Mouse (Mus musculus) stomach, embryonic 14.5 days (tissue): ENCODE data around the gene Pnpo. TPM values are rescaled to one million over a fixed set of nuclear protein-coding genes. Genes with fewer than 3 reads are reported as not detected.

Experiments used
- ATAC-seq: fragments of 200-750 bp; cut with Nextera tagmentation; 2 replicates; pipeline ENCODE4 v1.8.0; 2017; ENCODE audit warnings: low read depth, moderate TSS enrichment; ENCODE audit not compliant: insufficient number of reproducible peaks, insufficient read depth, low FRiP score
- H3K27ac ChIP-seq: fragments of 300-500 bp; sonication (generic); 2 replicates; pipeline ENCODE4 v1.5.1; 2014; ENCODE audit warnings: mild to moderate bottlenecking, low read length, moderate library complexity, mixed read lengths
- H3K27me3 ChIP-seq: fragments of 300-500 bp; sonication (generic); 2 replicates; pipeline ENCODE4 v1.6.1; 2014; ENCODE audit warnings: low read length, control low read depth, mixed read lengths; ENCODE audit not compliant: control insufficient read depth, insufficient read depth
- H3K36me3 ChIP-seq: fragments of 300-500 bp; sonication (generic); 2 replicates; pipeline ENCODE4 v1.6.1; 2014; ENCODE audit warnings: mild to moderate bottlenecking, control low read depth, low read length, moderate library complexity, mixed read lengths; ENCODE audit not compliant: control insufficient read depth, insufficient read depth
- H3K4me1 ChIP-seq: fragments of 300-500 bp; sonication (generic); 2 replicates; pipeline ENCODE4 v1.6.1; 2014; ENCODE audit warnings: low read length, control low read depth, mixed read lengths; ENCODE audit not compliant: control insufficient read depth, insufficient read depth
- H3K4me2 ChIP-seq: fragments of 300-500 bp; sonication (generic); replicated peaks from 2 replicates; pipeline ENCODE4 v1.6.1; 2014; ENCODE audit warnings: low read depth, low read length, control low read depth
- H3K4me3 ChIP-seq: fragments of 300-500 bp; sonication (generic); 2 replicates; pipeline ENCODE4 v1.5.1; 2014; ENCODE audit warnings: low read depth, low read length, control low read depth
- H3K9ac ChIP-seq: fragments of 300-500 bp; sonication (generic); replicated peaks from 2 replicates; pipeline ENCODE4 v1.6.1; 2014; ENCODE audit warnings: low read depth, mild to moderate bottlenecking, control low read depth, low read length, moderate library complexity, mixed read lengths
- H3K9me3 ChIP-seq: fragments of 300-500 bp; sonication (generic); 2 replicates; pipeline ENCODE4 v1.6.1; 2016; ENCODE audit warnings: low read depth, low read length, control low read depth; ENCODE audit not compliant: control insufficient read depth
- WGBS: fragments of 180-500 bp; shearing (Covaris S2); extraction: QIAGEN DNeasy Blood & Tissue Kit; methylation state at CpG from one replicate; pipeline ENCODE4 v1.1.7; 2014; 5-methylcytosine and 5-hydroxymethylcytosine counted together
- polyA plus RNA-seq: library from polyadenylated mRNA; unstranded; fragments of >200 nt; fragmentation: Nextera tagmentation; extraction: Ambion mirVana; gene quantifications from 2 replicates; pipeline ENCODE4 v1.2.1, GENCODE M21; 2014

Gene Pnpo
- polyA plus RNA-seq, 1 experiment from 2014 or later: 25.2 TPM

DNA sequence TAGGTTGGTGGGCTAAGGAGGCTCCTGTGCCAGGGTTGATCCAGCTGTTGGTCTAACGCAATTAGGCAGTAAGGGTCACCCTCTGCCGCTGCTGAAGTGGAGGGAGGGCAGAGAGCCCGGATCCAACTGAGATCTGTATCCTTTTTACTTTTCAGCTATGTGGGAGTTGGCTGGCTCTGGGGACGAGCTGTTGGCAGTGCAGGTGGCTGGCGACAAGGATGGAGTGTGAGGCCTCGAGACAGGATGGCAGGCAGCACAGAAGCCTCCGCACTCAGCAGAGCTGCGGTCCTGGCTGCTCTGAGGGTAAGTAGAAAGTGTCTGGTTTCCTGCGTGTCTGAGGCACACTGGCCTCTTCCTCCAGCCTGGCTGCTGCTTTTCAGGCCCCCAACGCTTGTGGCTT is 8.6 kb upstream of the Pnpo start:
- no peak overlapping the region for H3K4me2 ChIP-seq
- no peaks in the 10 kb centered on the region for H3K9me3 ChIP-seq
- no peak overlapping the region for H3K4me3 ChIP-seq
- H3K36me3 ChIP-seq: peaks cover 32% of the 10 kb centered on the region
- H3K4me1 ChIP-seq: peaks cover 2% of the 10 kb centered on the region; the same call in 1 of the 2 replicates
- WGBS: 76% methylated on average over 10 of the region's 10 CpGs
- no peak overlapping the region for H3K27ac ChIP-seq
- ATAC-seq: no peak
- H3K9ac ChIP-seq: no peak overlapping the region
- no peaks in the 10 kb centered on the region for H3K27me3 ChIP-seq

DNA sequence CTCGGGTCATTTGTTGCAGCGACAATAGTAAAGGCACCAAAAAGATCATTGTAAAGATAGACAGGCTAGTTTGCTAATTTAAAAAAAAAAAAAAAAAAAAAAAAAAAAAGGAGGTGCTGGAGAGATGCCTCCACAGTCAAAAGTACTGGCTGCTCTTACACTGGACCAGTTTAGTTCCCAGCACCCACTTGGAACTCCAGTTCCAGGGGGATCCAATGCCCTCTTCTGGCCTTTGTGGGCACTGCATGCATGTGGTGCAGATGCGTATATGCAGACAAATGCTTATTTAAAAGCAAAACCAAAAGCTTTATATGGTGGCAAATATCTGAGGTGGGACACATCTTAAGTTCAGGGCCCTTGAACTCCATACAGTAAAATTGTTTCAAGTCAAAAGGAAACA is 7.0 kb upstream of the Pnpo start:
- H3K27me3 ChIP-seq: no peaks in the 10 kb centered on the region
- ATAC-seq: no peak
- H3K4me1 ChIP-seq: peaks cover under 1% of the 10 kb centered on the region; the same call in 1 of the 2 replicates
- H3K9me3 ChIP-seq: no peaks in the 10 kb centered on the region
- H3K36me3 ChIP-seq: peaks cover 22% of the 10 kb centered on the region
- WGBS: 98% methylated on average over 3 of the region's 3 CpGs
- no peak overlapping the region for H3K9ac ChIP-seq
- no peak overlapping the region for H3K4me2 ChIP-seq
- no peak overlapping the region for H3K27ac ChIP-seq
- no peak overlapping the region for H3K4me3 ChIP-seq

DNA sequence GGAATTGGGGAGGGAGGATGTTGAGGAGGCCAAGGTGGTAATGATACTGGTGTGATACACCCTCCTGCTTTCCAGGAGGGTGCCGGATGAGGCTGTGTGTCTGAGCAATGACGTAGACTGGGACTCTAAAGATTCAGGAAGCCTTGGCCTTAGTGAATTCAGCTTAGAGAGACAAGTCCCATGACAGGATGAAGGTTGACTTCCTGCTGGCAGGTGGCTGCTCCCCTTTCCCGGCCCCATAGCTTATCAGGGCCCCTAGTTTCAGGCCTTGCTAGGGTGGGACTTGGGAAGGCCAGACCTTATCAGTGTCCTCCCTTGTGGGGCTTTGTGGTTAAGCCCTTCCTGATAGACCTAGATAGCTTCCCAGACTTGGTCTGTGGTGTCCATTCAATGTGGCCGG is 4.1 kb upstream of the Pnpo start:
- H3K4me1 ChIP-seq: peaks cover 8% of the 10 kb centered on the region; the same call in 1 of the 2 replicates
- ATAC-seq: no peak; the same call in 1 of the 2 replicates
- no peaks in the 10 kb centered on the region for H3K9me3 ChIP-seq

DNA sequence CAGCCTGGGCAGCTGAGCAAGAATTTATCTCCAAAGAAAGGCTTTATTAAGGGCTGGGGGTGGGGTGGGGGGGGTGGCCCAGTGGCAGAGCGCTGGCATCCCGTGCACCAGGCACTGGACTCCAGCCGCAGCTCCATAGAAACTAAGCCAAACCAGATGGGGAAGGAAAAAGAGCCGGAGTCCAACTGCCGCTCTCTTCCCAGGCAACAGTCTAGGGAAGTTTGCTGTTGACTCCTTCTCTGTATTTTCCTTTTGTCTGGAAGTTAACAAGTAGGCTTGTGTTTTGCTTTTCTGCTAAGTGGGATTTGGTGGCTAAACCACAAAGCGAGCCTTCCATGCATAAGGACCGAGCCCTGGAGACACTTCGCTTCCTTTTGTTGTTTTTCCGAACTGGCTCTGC is 2.7 kb upstream of the Pnpo start:
- Histone ChIP-seq H3K4me1 (peaks cover 8% of the 10 kb centered on the region; the same call in 1 of the 2 replicates), H3K27ac (no peak overlapping the region), H3K27me3 (no peaks in the 10 kb centered on the region), H3K9me3 (no peaks in the 10 kb centered on the region), H3K9ac (no peak overlapping the region), H3K4me2 (no peak overlapping the region), H3K4me3 (no peak overlapping the region), H3K36me3 (no peaks in the 10 kb centered on the region; the same call in 1 of the 2 replicates)
- no peak for ATAC-seq
- 89% methylated on average over 9 of the region's 9 CpGs for WGBS

More for the DNA sequence above, 4.1 kb upstream of the Pnpo start:
- 86% methylated on average over 4 of the region's 4 CpGs for WGBS
- Histone ChIP-seq H3K27ac (no peak overlapping the region), H3K4me2 (no peak overlapping the region), H3K27me3 (no peaks in the 10 kb centered on the region), H3K9ac (no peak overlapping the region), H3K36me3 (peaks cover 7% of the 10 kb centered on the region), H3K4me3 (no peak overlapping the region)

DNA sequence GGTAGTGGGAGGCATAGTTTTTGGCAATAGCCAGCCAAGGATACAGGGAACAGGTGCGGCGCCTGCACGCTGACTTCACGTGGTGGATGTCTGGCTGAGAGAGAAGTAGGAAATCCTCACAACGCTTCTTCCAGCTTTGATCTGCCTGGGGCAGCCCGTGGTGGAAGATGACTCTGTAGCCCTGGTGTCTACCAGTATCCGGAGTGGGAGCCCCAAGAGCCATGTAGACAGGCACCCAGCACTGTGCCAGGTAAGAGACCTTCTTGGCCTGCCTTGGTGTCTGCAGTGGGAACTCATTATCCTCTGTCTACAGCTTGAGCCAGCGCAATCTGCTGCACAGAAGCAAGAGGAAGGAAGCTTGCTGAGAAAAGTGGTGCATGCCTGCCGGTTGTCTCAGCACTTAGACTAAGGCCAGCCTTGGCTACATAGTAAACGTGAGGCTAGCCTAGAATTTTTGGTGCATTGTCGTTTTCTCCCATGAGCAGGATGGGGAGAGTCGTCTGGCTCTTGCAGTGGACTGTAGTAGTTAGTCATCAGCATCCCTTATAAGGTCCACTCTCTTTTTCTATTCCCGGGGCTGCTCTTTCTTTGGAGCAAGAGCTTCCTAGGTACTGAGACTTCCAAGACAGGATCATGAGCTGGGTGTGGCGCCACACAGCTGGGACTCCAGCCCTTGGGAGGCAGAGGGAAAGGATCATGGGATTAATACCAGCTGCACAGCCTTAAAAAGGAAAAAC is 1.2 kb upstream of the Pnpo start:
- H3K4me1 ChIP-seq: peaks cover 8% of the 10 kb centered on the region; the same call in 1 of the 2 replicates
- 77% methylated on average over 14 of the region's 14 CpGs for WGBS
- no peaks in the 10 kb centered on the region for H3K36me3 ChIP-seq
- no peak for ATAC-seq
- H3K27ac ChIP-seq: no peak overlapping the region
- H3K9ac ChIP-seq: no peak overlapping the region
- H3K4me3 ChIP-seq: peak overlapping the region; percentile 44
- H3K27me3 ChIP-seq: no peaks in the 10 kb centered on the region
- peak overlapping the region; percentile 90 for H3K4me2 ChIP-seq
- no peaks in the 10 kb centered on the region for H3K9me3 ChIP-seq

DNA sequence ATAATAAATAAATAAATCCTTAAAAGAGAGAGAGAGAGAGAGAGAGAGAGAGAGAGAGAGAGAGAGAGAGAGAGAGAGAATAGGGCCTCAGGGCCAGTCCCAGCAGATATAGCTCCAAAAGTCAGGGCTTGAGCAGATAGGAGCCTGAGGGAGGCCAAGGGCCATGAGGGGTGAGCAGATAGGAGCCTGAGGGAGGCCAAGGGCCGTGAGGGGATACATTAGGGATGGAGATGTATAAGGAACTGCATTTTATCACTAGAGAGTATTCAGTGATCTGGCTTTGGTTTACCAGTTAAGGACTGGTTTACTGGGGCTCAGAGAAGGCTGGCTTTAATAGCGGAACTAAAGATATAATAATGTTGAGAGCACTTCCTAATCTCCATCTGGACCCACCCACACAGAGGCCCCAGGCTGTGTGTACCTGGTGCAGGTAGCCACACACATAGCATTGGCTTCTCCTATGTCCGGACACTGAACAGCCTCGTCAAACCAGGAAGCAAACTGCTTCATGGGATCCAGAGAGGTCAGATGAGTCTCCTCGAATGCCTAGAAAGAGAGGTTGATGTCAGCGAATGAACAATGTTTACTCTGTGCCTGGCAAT is 1.7 kb downstream of the Pnpo start:
- Histone ChIP-seq H3K4me2 (no peak overlapping the region), H3K27me3 (no peaks in the 10 kb centered on the region), H3K9me3 (no peaks in the 10 kb centered on the region), H3K27ac (no peak overlapping the region), H3K36me3 (no peaks in the 10 kb centered on the region), H3K4me3 (no peak overlapping the region), H3K9ac (no peak overlapping the region), H3K4me1 (peaks cover 8% of the 10 kb centered on the region; the same call in 1 of the 2 replicates)
- no peak for ATAC-seq
- WGBS: 66% methylated on average over 6 of the region's 6 CpGs

DNA sequence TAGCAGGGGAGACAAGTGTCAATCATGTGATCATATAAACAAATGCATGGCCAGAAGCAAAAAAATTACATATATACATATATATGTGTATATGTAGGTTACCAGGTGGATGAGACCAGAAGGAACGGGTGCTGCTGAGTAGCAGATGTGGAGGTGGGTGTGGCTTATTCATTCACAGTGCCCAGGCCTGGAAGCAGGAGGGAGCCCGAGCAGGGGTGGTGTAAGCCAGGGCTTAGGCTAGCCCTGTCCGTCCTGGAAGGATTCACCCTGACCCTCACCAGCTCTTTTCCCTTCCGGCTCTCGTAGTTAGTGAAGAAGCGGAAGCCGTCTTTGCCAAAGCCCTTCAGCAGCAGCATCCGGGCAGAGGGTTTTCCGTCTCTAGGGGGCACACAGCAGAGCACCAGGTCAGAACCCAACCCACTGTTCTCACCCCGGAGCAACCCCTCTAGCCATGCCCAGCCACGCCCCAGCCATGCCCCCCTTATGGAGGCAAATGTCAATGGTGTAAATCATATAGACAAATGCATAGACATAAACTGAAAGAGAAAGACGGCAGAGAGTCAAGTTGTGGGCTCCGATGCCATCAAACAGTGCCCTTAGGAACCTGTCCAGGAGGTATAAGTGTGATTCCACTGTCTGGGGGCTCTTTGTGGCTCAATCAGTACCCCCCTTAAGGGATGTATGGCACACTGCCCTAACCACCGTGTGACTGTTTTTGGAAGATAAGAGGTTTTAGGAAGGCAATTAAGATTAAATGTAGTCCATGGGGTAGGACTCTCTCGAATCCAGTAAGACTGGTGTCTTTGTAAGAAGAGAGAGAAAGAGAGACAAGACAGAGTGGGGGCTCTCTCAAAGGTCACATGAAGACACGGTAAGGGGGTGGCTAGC is 3.0 kb downstream of the Pnpo start:
- Histone ChIP-seq H3K4me2 (no peak overlapping the region), H3K27me3 (no peaks in the 10 kb centered on the region), H3K4me3 (no peak overlapping the region), H3K36me3 (no peaks in the 10 kb centered on the region), H3K9me3 (no peaks in the 10 kb centered on the region), H3K9ac (no peak overlapping the region), H3K27ac (no peak overlapping the region), H3K4me1 (peaks cover 8% of the 10 kb centered on the region; the same call in 1 of the 2 replicates)
- 68% methylated on average over 16 of the region's 16 CpGs for WGBS
- no peak for ATAC-seq

DNA sequence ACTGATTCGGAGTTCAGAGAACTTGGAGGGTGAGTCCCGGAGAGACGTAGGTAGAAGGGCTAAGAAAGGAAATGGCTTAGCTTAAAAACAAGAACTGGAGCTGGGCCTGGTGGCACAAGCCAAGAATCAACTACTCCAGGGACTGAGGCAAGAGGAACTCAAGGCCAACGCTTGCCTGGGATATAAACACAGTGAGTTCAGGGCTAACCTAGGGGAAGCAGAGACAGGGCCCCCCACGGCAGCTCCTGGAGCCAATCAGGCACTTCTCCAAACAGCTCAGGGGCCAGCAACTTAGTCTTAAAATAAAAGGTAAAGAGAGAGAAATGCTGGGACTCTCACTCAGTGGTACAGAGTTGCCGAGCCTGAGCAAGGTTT is 5.4 kb downstream of the Pnpo start:
- H3K4me1 ChIP-seq: no peaks in the 10 kb centered on the region
- ATAC-seq: no peak
- no peak overlapping the region for H3K9ac ChIP-seq
- WGBS: 81% methylated on average over 6 of the region's 6 CpGs
- no peaks in the 10 kb centered on the region for H3K9me3 ChIP-seq
- no peak overlapping the region for H3K4me3 ChIP-seq
- no peaks in the 10 kb centered on the region for H3K27me3 ChIP-seq
- H3K27ac ChIP-seq: no peak overlapping the region; the same call in 1 of the 2 replicates
- H3K36me3 ChIP-seq: no peaks in the 10 kb centered on the region
- no peak overlapping the region for H3K4me2 ChIP-seq
